Mouse (Mus musculus): ENCODE results near the gene Zbtb44. TPM values are rescaled to one million over a fixed set of nuclear protein-coding genes. Genes with fewer than 3 reads are reported as not detected.

The Zbtb44 gene
- 3.7 TPM for polyA plus RNA-seq (2015; fragmentation: Illumina TruSeq; extraction: RNeasy Lipid Tissue Mini Kit (QIAGEN cat#74804); ENCODE audit: insufficient read depth, low read depth, low replicate concordance)

DNA sequence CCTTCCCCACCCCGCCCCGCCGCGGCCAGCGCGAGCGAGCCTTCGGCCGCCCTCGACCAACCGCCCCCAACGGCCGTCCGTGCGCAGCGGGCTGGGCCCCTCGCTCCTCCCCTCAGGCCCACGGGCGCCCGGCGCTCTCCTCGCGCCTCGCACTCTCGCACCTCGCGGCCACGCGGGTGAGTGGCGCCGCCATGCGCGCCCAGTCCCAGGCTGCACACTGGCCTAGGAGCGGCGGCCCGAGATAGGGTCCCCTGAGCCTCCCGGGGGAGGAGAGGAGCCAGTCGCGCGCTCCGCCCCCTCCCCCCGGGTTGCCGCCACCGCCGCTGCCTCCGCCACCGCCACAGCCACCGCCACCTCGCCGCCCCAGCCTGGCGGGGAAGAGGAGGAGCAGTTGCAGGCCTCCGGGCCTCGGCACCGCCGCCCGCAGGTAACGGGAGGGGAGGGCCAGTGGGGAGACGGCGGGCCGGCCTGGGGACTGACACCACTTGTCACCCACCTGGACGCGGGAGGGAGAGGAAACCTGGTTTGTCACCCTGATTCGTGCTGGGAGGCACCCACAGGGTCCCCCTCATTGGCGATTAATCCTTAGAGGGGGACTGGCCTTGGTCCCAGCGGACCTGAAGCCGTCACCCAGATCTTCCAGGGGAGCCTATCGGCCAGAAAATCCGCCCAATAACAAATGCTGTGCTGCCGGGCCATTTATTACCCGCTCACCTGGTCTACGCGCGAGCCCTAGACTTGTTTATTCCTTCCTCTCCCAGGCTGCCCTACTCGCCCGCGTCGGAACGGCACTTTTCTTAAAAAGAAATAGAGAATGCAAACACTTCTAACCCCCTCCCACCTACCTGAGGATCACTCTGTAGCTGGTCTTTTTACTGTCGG is at the start of gene Zbtb44:
TSS of gene Zbtb44 (plus strand) at position 113 of the 882 bp plus-strand sequence.

Other genes with a start within 250 kb of the Zbtb44 start
- 3.0 TPM for gene Adamts15, start 108.2 kb upstream of the Zbtb44 start, polyA plus RNA-seq (2015; fragmentation: Illumina TruSeq; extraction: RNeasy Lipid Tissue Mini Kit (QIAGEN cat#74804); ENCODE audit: insufficient read depth, low read depth, low replicate concordance)
- gene Adamts8, start 88.1 kb upstream of the Zbtb44 start, polyA plus RNA-seq (2015; fragmentation: Illumina TruSeq; extraction: RNeasy Lipid Tissue Mini Kit (QIAGEN cat#74804); ENCODE audit: insufficient read depth, low read depth, low replicate concordance): 0.79 TPM
- 9.6 TPM for gene St14, start 101.2 kb downstream of the Zbtb44 start, polyA plus RNA-seq (2015; fragmentation: Illumina TruSeq; extraction: RNeasy Lipid Tissue Mini Kit (QIAGEN cat#74804); ENCODE audit: insufficient read depth, low read depth, low replicate concordance)
- 81.9 TPM for gene Aplp2, start 181.2 kb downstream of the Zbtb44 start, polyA plus RNA-seq (2015; fragmentation: Illumina TruSeq; extraction: RNeasy Lipid Tissue Mini Kit (QIAGEN cat#74804); ENCODE audit: insufficient read depth, low read depth, low replicate concordance)
- 1.3 TPM for gene Prdm10, start 249.9 kb downstream of the Zbtb44 start, polyA plus RNA-seq (2015; fragmentation: Illumina TruSeq; extraction: RNeasy Lipid Tissue Mini Kit (QIAGEN cat#74804); ENCODE audit: insufficient read depth, low read depth, low replicate concordance)